Mouse (Mus musculus): Measurements from ENCODE around the gene Nr3c2.

DNA sequence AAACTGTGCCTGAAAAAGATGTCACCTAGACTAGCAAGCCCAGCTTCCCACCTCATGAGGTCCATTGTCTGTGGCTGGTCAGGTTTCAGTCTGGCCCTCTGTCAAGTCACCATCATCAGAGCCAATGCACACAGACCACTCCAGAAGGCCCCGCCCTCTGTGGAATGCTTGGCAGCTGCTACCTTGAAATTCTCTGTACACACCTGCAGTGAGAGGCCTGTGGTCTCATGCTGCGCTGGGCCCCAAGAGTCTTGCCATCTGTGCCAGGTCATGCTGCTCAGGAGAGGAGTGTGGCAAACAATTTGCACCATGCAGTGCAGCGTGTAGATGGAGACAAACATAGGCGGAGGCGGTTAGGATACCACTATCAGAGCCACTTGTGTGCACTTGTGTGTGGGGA lies 328.5 kb downstream of the Nr3c2 start:
- TF ChIP-seq CTCF (IDR thresholded peaks at IDR 0.05; ENCODE audit: borderline replicate concordance, insufficient read depth, low read depth, low read length): no peak
- no peak for TF ChIP-seq POLR2A (IDR thresholded peaks at IDR 0.05; ENCODE audit: borderline replicate concordance, insufficient read depth, low read length)

Data from cerebellum, adult 2 months (tissue).